Mouse (Mus musculus): ENCODE measurements around the gene Kdsr. TPM values are rescaled to one million over a fixed set of nuclear protein-coding genes. Genes with fewer than 3 reads are reported as not detected.

Gene Kdsr
- total RNA-seq, 2 experiments from 2014 or later, result 4.5 to 5.9 TPM

DNA sequence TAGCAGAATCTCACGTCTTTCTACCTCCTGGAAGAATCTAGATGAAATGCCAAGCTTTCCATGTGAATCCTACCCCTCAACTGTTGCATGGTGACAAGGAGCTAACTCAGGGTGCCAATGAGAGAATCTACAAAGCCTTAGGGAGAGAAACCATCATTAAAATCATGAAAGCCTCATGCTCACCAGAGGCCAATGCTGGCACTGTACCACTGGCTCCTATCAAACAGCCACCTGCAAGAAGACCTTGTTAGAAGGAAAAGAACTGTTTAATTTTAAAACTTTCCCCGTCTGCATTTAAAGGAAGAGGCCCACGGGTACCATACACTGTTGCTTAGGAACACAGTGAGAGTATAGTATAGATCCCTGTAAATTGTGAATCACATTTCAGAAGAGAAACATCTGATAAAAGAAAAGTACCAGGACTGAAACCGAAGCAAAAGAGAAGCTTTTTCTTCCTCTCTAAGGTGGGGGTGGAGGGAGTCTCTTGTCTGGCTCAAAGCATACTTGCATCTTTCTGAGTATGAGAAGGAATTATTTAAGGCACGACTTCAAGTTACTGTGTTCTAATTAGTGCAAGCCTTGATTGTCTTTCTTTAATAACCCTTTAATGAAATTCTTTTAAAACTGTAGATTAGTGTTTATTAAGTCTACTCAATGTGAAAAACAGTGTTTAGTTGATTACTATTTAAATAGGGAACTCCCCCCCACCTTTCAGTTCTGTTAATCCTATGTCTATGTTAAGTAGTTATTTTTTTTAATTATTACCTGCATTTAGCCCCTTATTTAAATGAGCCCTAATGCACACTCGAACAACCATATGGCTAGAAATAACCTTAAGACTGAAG lies 52.3 kb downstream of the Kdsr start:
- intact Hi-C loops (cut with DNase I; ENCODE audit: low total_unique reads), result no loop called here

GRCm38 (mm10) chr1:106703183-106703582 lies 56.3 kb downstream of the Kdsr start:
- intact Hi-C loops (cut with DNase I; ENCODE audit: low total_unique reads), result no loop called here
- no peak for DNase-seq

More for the DNA sequence above, 52.3 kb downstream of the Kdsr start:
- DNase-seq, result no peak

DNA sequence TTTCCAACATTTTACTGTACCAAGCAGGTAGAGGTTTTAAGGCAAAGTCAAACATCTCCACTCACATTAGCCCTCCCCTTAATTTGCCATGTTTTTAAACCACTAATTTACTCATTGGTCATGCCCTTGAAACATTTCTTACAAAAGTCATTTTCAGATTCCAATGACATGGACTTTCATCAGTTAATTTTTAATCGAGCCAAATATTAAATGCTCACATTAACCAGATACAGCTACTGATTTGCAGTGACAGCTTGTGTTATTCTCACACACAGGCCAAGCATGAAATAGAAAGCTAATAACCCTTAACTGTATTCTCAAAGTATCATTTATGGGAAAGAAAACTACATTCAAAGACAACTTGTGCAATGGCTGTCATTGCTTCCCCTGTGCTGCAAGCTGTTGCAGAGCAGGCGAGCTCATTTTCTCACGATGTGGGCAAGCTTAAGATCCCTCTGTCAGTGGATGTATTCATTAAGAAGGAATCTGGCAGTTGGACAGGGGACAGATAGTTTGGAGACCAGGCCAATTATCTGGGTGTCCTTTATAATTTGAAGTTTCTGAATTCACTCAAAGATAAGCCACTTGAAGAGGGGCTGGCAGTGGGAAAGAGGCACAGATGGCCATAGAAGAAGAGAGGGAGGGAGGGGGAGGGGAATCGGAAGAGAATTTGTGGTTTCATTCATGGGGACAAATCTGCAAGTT lies 56.9 kb downstream of the Kdsr start:
- no peak for DNase-seq
- intact Hi-C loops (cut with DNase I; ENCODE audit: low total_unique reads), result no loop called here

DNA sequence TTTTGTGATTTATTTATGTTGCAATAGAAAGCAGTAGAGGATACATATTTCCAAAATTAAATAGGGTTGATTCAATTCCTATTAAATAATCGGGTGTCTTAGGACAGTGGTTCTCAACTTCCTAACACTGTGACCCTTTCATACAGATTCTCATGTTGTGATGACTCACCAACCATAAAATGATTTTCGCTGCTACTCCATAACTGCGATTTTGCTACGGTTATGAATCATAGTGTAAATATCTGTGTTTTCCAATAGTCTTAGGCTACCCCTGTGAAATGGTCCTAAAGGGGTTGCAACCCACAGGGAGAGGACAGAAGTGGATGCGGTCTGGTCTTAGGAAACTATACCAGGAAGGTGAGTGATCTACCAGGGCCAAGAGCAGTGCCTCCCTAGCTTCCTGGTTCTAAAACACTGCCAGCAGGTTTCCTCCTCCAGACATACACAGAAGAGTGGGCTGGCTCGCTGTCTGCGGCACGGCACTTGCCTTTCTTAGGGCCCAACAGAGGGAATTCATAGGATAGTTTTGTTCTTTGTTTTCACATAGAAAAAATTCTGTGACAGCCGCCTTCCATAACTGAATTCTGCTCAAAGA lies 58.9 kb downstream of the Kdsr start:
- intact Hi-C loops (cut with DNase I; ENCODE audit: low total_unique reads), result no loop called here
- DNase-seq, result no peak

GRCm38 (mm10) chr1:106696472-106696871 lies 63.1 kb downstream of the Kdsr start:
- DNase-seq, result no peak
- intact Hi-C loops (cut with DNase I; ENCODE audit: low total_unique reads), result no loop called here

DNA sequence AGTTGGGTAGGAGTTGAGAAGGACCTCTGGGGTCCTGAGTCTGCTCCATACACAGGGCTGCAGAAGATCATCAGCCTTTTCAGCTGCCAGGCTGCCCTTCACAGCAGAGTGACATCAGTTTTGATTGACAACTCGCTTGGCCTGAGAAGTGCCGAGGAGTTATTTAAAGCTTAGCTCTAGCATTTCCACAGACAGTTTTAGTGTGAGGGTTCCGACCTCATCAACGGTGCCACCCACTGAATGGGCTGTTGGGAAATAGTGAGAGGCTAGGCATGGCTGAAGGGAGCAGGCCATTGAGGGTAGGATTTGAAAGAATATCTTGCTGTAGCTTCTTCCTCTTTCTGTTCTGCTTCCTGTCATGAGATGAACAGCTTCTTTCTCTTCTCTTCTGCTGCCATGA lies 63.9 kb downstream of the Kdsr start:
- no peak for DNase-seq
- intact Hi-C loops (cut with DNase I; ENCODE audit: low total_unique reads), result no loop called here

DNA sequence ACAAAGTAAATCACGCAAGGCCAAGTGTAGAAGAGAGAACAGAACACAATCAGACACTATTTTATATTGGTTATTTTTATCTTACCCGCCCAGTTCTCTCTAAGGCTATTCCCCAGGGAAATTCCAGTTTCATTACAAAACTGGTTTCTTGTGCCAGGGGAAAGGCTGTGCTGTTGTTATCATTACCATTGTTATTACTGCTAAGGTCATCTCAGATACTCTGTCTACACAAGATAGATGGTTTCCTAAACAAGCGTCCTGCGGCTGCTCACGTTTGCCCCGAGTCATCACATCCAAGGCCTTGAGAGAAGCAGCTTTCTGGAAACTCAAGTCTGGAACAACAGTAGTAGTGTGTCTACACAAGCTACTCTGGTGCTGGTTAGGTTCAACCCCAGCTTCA lies 65.2 kb downstream of the Kdsr start:
- intact Hi-C loops (cut with DNase I; ENCODE audit: low total_unique reads), result no loop called here
- no peak for DNase-seq

DNA sequence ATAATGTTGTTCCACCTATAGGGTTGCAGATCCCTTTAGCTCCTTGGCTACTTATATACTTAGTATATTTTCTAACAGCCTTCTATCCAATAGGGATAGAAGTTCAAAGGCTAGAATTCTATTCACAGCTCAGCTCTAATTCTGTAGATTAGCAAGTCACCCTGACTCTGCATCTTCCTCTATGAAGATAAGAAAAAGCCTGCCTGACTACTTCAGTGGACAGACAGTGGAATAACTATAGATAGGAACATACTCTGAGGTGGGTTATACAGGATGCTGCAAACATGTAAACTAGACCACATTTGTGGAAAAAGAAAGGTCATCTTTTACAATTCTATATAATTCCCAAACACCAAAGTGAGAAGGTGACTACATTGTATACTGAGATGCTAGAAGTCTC lies 66.9 kb downstream of the Kdsr start:
- intact Hi-C loops (cut with DNase I; ENCODE audit: low total_unique reads), result no loop called here
- no peak for DNase-seq

DNA sequence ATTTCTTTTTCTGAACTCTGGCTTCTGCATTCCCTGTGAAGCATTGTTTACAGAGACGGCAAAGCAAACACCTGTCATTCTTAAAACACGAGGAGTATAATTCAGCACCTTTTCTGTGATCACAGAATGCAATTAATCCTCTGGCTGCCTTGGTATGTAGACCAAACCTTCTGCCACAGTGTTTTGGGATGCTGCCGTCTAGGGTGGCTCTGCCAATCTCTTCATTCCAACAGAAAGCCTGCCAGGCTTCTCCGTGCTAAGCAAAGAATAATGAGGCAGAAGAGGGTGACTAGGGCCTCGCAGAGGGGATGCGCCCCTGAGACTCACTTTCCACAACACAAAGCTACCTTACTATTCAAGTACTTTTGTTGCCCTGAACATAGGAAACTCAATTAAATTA lies 68.6 kb downstream of the Kdsr start:
- intact Hi-C loops (cut with DNase I; ENCODE audit: low total_unique reads), result no loop called here
- DNase-seq, result no peak

DNA sequence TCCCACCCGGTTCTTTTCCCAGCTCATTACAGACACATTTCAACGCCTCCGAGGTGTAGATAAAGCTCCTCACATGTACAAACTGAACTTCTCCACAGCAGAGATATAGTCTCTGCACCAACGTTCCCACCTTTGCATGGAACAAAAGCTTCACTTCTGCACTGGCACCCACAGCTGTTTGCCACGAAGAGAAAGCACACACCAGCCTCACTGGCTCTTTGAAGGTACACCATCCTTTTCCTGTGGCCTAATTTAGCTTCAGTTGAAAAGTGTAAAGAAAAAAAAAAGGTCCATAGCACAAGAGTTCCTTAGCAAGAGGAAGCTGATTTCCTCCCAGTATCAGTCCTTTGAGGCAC lies 71.4 kb downstream of the Kdsr start:
- DNase-seq, result no peak
- intact Hi-C loops (cut with DNase I; ENCODE audit: low total_unique reads), result no loop called here

DNA sequence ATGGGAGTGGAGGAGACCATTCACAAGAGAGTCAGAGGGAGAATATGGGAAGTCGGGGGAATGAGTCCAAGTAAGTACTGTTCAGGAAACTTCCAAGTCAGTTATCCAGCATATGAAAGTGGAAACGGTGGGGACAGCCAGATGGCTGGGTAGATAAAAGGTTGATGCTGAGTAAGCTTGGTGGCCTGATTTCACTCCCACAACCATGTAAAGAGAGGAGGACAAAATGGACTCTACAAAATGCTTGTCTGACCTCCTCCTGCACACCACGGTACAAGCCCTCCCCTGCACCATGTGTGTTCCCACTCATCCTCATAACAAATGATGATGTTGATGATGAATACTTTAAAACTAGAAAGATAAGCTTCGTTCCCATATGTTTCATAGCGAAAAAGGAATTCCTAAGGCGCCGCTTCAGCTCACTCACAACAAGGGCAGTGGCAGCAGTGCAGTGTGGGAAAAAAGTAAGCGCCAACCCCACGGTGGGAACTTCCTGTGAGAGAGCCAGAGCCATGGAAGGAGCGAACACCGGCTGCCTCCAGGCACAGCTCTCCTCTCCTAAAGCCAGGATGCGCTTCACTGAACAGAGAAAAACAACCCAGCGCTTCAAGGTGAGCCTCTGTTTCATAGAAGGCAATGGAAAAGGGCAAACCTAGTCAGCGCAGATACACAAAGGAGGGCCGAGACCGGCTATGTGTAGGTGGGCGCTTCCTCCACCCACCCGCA lies 71.9 kb downstream of the Kdsr start:
- intact Hi-C loops (cut with DNase I; ENCODE audit: low total_unique reads), result no loop called here
- DNase-seq, result no peak

DNA sequence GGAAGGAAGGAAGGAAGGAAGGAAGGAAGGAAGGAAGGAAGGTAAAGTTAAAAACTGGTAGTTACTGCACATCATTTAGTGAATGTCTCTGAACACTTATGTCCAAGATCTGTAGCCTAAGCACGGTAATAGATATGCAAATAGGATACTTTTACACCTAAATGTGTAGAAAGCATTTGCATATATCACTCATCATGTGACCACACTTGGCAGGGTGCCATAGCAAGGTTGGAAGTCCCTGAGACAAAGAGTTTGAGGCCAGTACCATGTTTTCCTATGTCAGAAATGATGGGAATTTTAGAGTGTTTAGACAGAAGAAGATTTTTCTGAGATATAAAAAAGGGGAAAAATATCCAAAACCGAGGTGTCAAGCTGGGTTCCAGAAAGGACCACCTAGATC lies 73.8 kb downstream of the Kdsr start:
- DNase-seq, result no peak
- intact Hi-C loops (cut with DNase I; ENCODE audit: low total_unique reads), result no loop called here

- no peak for DNase-seq
- intact Hi-C loops (cut with DNase I; ENCODE audit: low total_unique reads), result no loop called here
These were observed 75.0 kb downstream of the Kdsr start for GRCm38 (mm10) chr1:106684546-106684945.

DNA sequence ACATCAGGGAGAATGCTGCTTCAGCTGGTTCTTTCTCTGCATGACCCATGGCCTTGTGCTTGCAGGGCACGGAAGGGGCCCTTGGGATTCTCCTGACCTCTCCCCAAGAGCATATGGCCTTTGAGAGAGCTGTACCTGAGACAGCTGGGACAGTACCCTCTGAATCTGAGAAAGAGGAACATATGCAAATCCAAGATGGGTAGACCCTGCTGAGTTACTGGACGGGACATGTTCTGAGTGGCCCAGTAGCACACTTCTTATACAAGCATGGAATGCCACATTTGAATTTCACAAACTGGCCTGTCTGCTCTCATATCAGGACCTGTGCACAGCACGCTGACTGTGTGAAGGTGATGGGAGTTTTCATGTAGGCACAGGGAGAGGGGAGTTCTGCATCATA lies 76.7 kb downstream of the Kdsr start:
- intact Hi-C loops (cut with DNase I; ENCODE audit: low total_unique reads), result no loop called here
- DNase-seq, result no peak

- intact Hi-C loops (cut with DNase I; ENCODE audit: low total_unique reads), result no loop called here
- no peak for DNase-seq
These were observed 79.6 kb downstream of the Kdsr start for GRCm38 (mm10) chr1:106679800-106680515.

- DNase-seq, result no peak
These were observed 81.5 kb downstream of the Kdsr start for GRCm38 (mm10) chr1:106678060-106678478.

More at GRCm38 (mm10) chr1:106678060-106678478, 81.5 kb downstream of the Kdsr start:
- intact Hi-C loops (cut with DNase I; ENCODE audit: low total_unique reads), result no loop called here
